Mouse (Mus musculus) forelimb bud, embryonic 11.5 days (tissue): ENCODE measurements around the gene Prdx2.

Experiments
- DNase-seq: peaks from one replicate; pipeline ENCODE4 v3.0.0-alpha.2; 2012; ENCODE audit warnings: low read depth, low spot score

The Prdx2 gene

GRCm38 (mm10) chr8:84947241-84947545, 22.2 kb upstream of the Prdx2 start:
- DNase-seq: peak; percentile 63

- no peak for DNase-seq
Observed at GRCm38 (mm10) chr8:84949753-84950152, 19.6 kb upstream of the Prdx2 start.

- DNase-seq: no peak
Observed at GRCm38 (mm10) chr8:84952612-84953255, 16.7 kb upstream of the Prdx2 start.

GRCm38 (mm10) chr8:84956768-84957167, 12.6 kb upstream of the Prdx2 start:
- peak; percentile 84 for DNase-seq

GRCm38 (mm10) chr8:84959811-84960210, 9.6 kb upstream of the Prdx2 start:
- DNase-seq: no peak

GRCm38 (mm10) chr8:84963952-84964351, 5.4 kb upstream of the Prdx2 start:
- DNase-seq: no peak

- DNase-seq: peak; percentile 96
Observed at GRCm38 (mm10) chr8:84965731-84966291, 3.6 kb upstream of the Prdx2 start.

GRCm38 (mm10) chr8:84966603-84967002, 2.8 kb upstream of the Prdx2 start:
- DNase-seq: no peak

GRCm38 (mm10) chr8:84967532-84968304, 1.7 kb upstream of the Prdx2 start:
- no peak for DNase-seq

- no peak for DNase-seq
Observed at GRCm38 (mm10) chr8:84968650-84969049, 737 bp upstream of the Prdx2 start.

- no peak for DNase-seq
Observed at GRCm38 (mm10) chr8:84970135-84970790, 876 bp downstream of the Prdx2 start.

GRCm38 (mm10) chr8:84970913-84971312, 1.5 kb downstream of the Prdx2 start:
- DNase-seq: no peak

GRCm38 (mm10) chr8:84973079-84973478, 3.7 kb downstream of the Prdx2 start:
- DNase-seq: no peak

- DNase-seq: no peak
Observed at GRCm38 (mm10) chr8:84973803-84974542, 4.6 kb downstream of the Prdx2 start.

- DNase-seq: no peak
Observed at GRCm38 (mm10) chr8:84974543-84975142, 5.3 kb downstream of the Prdx2 start.

GRCm38 (mm10) chr8:84975434-84975833, 6.0 kb downstream of the Prdx2 start:
- no peak for DNase-seq

- DNase-seq: peak; percentile 96
Observed at GRCm38 (mm10) chr8:84976031-84976762, 6.8 kb downstream of the Prdx2 start.

- DNase-seq: no peak
Observed at GRCm38 (mm10) chr8:84976763-84977434, 7.5 kb downstream of the Prdx2 start.

GRCm38 (mm10) chr8:84977435-84978247, 8.3 kb downstream of the Prdx2 start:
- DNase-seq: no peak
